Mouse (Mus musculus): Measurements from ENCODE around the gene Apoc2. TPM values are rescaled to one million over a fixed set of nuclear protein-coding genes. Genes with fewer than 3 reads are reported as not detected.

Apoc2 gene
- polyA plus RNA-seq, 1 experiment from 2014 or later = 1.4 TPM

GRCm38 (mm10) chr7:19652614-19653013 is 25.1 kb downstream of the Apoc2 start:
- no peak overlapping the region for H3K27ac ChIP-seq (ENCODE audit: low read depth, low read length)
- ATAC-seq (ENCODE audit: low read depth) = no peak
- 98% methylated on average over 2 of the region's 2 CpGs for WGBS

GRCm38 (mm10) chr7:19651063-19651786 is 26.5 kb downstream of the Apoc2 start:
- H3K9ac ChIP-seq (replicated peaks; ENCODE audit: low read depth, low read length) = no peak overlapping the region
- no peak overlapping the region for H3K4me2 ChIP-seq (ENCODE audit: low read depth, low read length)
- WGBS = 97% methylated on average over 6 of the region's 6 CpGs
- no peak overlapping the region for H3K27ac ChIP-seq (ENCODE audit: low read depth, low read length)
- H3K9me3 ChIP-seq (ENCODE audit: control insufficient read depth, low read length) = no peaks in the 10 kb centered on the region
- H3K4me3 ChIP-seq (ENCODE audit: low read depth, low read length) = no peak overlapping the region
- no peaks in the 10 kb centered on the region for H3K27me3 ChIP-seq (ENCODE audit: control insufficient read depth, insufficient read depth, low read length)
- peaks cover 40% of the 10 kb centered on the region for H3K36me3 ChIP-seq (ENCODE audit: control insufficient read depth, insufficient read depth, low read length)
- no peak for ATAC-seq (ENCODE audit: low read depth)
- H3K4me1 ChIP-seq (ENCODE audit: control insufficient read depth, insufficient read depth, low read length) = no peaks in the 10 kb centered on the region

More at GRCm38 (mm10) chr7:19652614-19653013, 25.1 kb downstream of the Apoc2 start:
- Histone ChIP-seq H3K27me3 (ENCODE audit: control insufficient read depth, insufficient read depth, low read length) (no peaks in the 10 kb centered on the region), H3K4me2 (ENCODE audit: low read depth, low read length) (no peak overlapping the region), H3K4me1 (ENCODE audit: control insufficient read depth, insufficient read depth, low read length) (no peaks in the 10 kb centered on the region), H3K4me3 (ENCODE audit: low read depth, low read length) (no peak overlapping the region), H3K9me3 (ENCODE audit: control insufficient read depth, low read length) (no peaks in the 10 kb centered on the region), H3K9ac (replicated peaks; ENCODE audit: low read depth, low read length) (no peak overlapping the region), H3K36me3 (ENCODE audit: control insufficient read depth, insufficient read depth, low read length) (peaks cover 36% of the 10 kb centered on the region)

GRCm38 (mm10) chr7:19641223-19641622 is 36.5 kb downstream of the Apoc2 start:
- no peaks in the 10 kb centered on the region for H3K27me3 ChIP-seq (ENCODE audit: control insufficient read depth, insufficient read depth, low read length)
- H3K27ac ChIP-seq (ENCODE audit: low read depth, low read length) = no peak overlapping the region
- H3K4me3 ChIP-seq (ENCODE audit: low read depth, low read length) = no peak overlapping the region
- 92% methylated on average over 4 of the region's 4 CpGs for WGBS
- H3K9ac ChIP-seq (replicated peaks; ENCODE audit: low read depth, low read length) = no peak overlapping the region
- H3K4me1 ChIP-seq (ENCODE audit: control insufficient read depth, insufficient read depth, low read length) = no peaks in the 10 kb centered on the region
- H3K4me2 ChIP-seq (ENCODE audit: low read depth, low read length) = no peak overlapping the region
- H3K9me3 ChIP-seq (ENCODE audit: control insufficient read depth, low read length) = no peaks in the 10 kb centered on the region
- peaks cover 76% of the 10 kb centered on the region for H3K36me3 ChIP-seq (ENCODE audit: control insufficient read depth, insufficient read depth, low read length)
- no peak for ATAC-seq (ENCODE audit: low read depth)

GRCm38 (mm10) chr7:19635074-19635827 is 42.5 kb downstream of the Apoc2 start:
- Histone ChIP-seq H3K27me3 (ENCODE audit: control insufficient read depth, insufficient read depth, low read length) (no peaks in the 10 kb centered on the region), H3K9ac (replicated peaks; ENCODE audit: low read depth, low read length) (no peak overlapping the region), H3K9me3 (ENCODE audit: control insufficient read depth, low read length) (no peaks in the 10 kb centered on the region), H3K27ac (ENCODE audit: low read depth, low read length) (no peak overlapping the region), H3K4me2 (ENCODE audit: low read depth, low read length) (no peak overlapping the region), H3K4me1 (ENCODE audit: control insufficient read depth, insufficient read depth, low read length) (no peaks in the 10 kb centered on the region), H3K36me3 (ENCODE audit: control insufficient read depth, insufficient read depth, low read length) (peaks cover 55% of the 10 kb centered on the region), H3K4me3 (ENCODE audit: low read depth, low read length) (no peak overlapping the region)
- WGBS = 94% methylated on average over 11 of the region's 11 CpGs
- ATAC-seq (ENCODE audit: low read depth) = no peak

- no peak overlapping the region for H3K4me3 ChIP-seq (ENCODE audit: low read depth, low read length)
- no peaks in the 10 kb centered on the region for H3K27me3 ChIP-seq (ENCODE audit: control insufficient read depth, insufficient read depth, low read length)
- ATAC-seq (ENCODE audit: low read depth) = no peak
- no peak overlapping the region for H3K9ac ChIP-seq (replicated peaks; ENCODE audit: low read depth, low read length)
- H3K36me3 ChIP-seq (ENCODE audit: control insufficient read depth, insufficient read depth, low read length) = peaks cover 54% of the 10 kb centered on the region
- H3K9me3 ChIP-seq (ENCODE audit: control insufficient read depth, low read length) = no peaks in the 10 kb centered on the region
- 0 out of 2 replicates have a peak, but pooled peaks cover 3% of the 10 kb centered on the region for H3K4me1 ChIP-seq (ENCODE audit: control insufficient read depth, insufficient read depth, low read length)
- WGBS = 100% methylated on average over 2 of the region's 2 CpGs
- H3K4me2 ChIP-seq (ENCODE audit: low read depth, low read length) = no peak overlapping the region
- no peak overlapping the region for H3K27ac ChIP-seq (ENCODE audit: low read depth, low read length)
Measured at GRCm38 (mm10) chr7:19634591-19634990, 43.1 kb downstream of the Apoc2 start.

- WGBS = 96% methylated on average over 15 of the region's 15 CpGs
Measured at GRCm38 (mm10) chr7:19633855-19634254, 43.9 kb downstream of the Apoc2 start.

GRCm38 (mm10) chr7:19633197-19633596 is 44.5 kb downstream of the Apoc2 start:
- Histone ChIP-seq H3K27me3 (ENCODE audit: control insufficient read depth, insufficient read depth, low read length) (no peaks in the 10 kb centered on the region), H3K27ac (ENCODE audit: low read depth, low read length) (no peak overlapping the region), H3K9ac (replicated peaks; ENCODE audit: low read depth, low read length) (no peak overlapping the region), H3K4me1 (ENCODE audit: control insufficient read depth, insufficient read depth, low read length) (0 out of 2 replicates have a peak, but pooled peaks cover 5% of the 10 kb centered on the region), H3K4me2 (ENCODE audit: low read depth, low read length) (no peak overlapping the region), H3K9me3 (ENCODE audit: control insufficient read depth, low read length) (no peaks in the 10 kb centered on the region), H3K36me3 (ENCODE audit: control insufficient read depth, insufficient read depth, low read length) (peaks cover 45% of the 10 kb centered on the region), H3K4me3 (ENCODE audit: low read depth, low read length) (no peak overlapping the region)
- ATAC-seq (ENCODE audit: low read depth) = no peak
- WGBS = 97% methylated on average over 17 of the region's 17 CpGs

More at GRCm38 (mm10) chr7:19633855-19634254, 43.9 kb downstream of the Apoc2 start:
- no peaks in the 10 kb centered on the region for H3K27me3 ChIP-seq (ENCODE audit: control insufficient read depth, insufficient read depth, low read length)
- H3K4me2 ChIP-seq (ENCODE audit: low read depth, low read length) = no peak overlapping the region
- H3K36me3 ChIP-seq (ENCODE audit: control insufficient read depth, insufficient read depth, low read length) = peaks cover 48% of the 10 kb centered on the region
- no peak overlapping the region for H3K27ac ChIP-seq (ENCODE audit: low read depth, low read length)
- 0 out of 2 replicates have a peak, but pooled peaks cover 5% of the 10 kb centered on the region for H3K4me1 ChIP-seq (ENCODE audit: control insufficient read depth, insufficient read depth, low read length)
- no peak overlapping the region for H3K9ac ChIP-seq (replicated peaks; ENCODE audit: low read depth, low read length)
- no peak overlapping the region for H3K4me3 ChIP-seq (ENCODE audit: low read depth, low read length)
- no peaks in the 10 kb centered on the region for H3K9me3 ChIP-seq (ENCODE audit: control insufficient read depth, low read length)
- no peak for ATAC-seq (ENCODE audit: low read depth)

- no peak overlapping the region for H3K4me3 ChIP-seq (ENCODE audit: low read depth, low read length)
- peaks cover 42% of the 10 kb centered on the region for H3K36me3 ChIP-seq (ENCODE audit: control insufficient read depth, insufficient read depth, low read length)
- 0 out of 2 replicates have a peak, but pooled peaks cover 5% of the 10 kb centered on the region for H3K4me1 ChIP-seq (ENCODE audit: control insufficient read depth, insufficient read depth, low read length)
- ATAC-seq (ENCODE audit: low read depth) = no peak
- no peaks in the 10 kb centered on the region for H3K9me3 ChIP-seq (ENCODE audit: control insufficient read depth, low read length)
- no peaks in the 10 kb centered on the region for H3K27me3 ChIP-seq (ENCODE audit: control insufficient read depth, insufficient read depth, low read length)
- no peak overlapping the region for H3K4me2 ChIP-seq (ENCODE audit: low read depth, low read length)
- no peak overlapping the region for H3K27ac ChIP-seq (ENCODE audit: low read depth, low read length)
- H3K9ac ChIP-seq (replicated peaks; ENCODE audit: low read depth, low read length) = no peak overlapping the region
Measured at GRCm38 (mm10) chr7:19632720-19633119, 45.0 kb downstream of the Apoc2 start.

GRCm38 (mm10) chr7:19632275-19632674 is 45.5 kb downstream of the Apoc2 start:
- no peak for ATAC-seq (ENCODE audit: low read depth)
- H3K27me3 ChIP-seq (ENCODE audit: control insufficient read depth, insufficient read depth, low read length) = no peaks in the 10 kb centered on the region
- peaks cover 37% of the 10 kb centered on the region for H3K36me3 ChIP-seq (ENCODE audit: control insufficient read depth, insufficient read depth, low read length)
- H3K4me3 ChIP-seq (ENCODE audit: low read depth, low read length) = no peak overlapping the region
- no peak overlapping the region for H3K27ac ChIP-seq (ENCODE audit: low read depth, low read length)
- no peak overlapping the region for H3K9ac ChIP-seq (replicated peaks; ENCODE audit: low read depth, low read length)
- H3K4me1 ChIP-seq (ENCODE audit: control insufficient read depth, insufficient read depth, low read length) = 0 out of 2 replicates have a peak, but pooled peaks cover 5% of the 10 kb centered on the region
- no peak overlapping the region for H3K4me2 ChIP-seq (ENCODE audit: low read depth, low read length)
- no peaks in the 10 kb centered on the region for H3K9me3 ChIP-seq (ENCODE audit: control insufficient read depth, low read length)
